Comparison of ENCODE assay signal across 8 mouse cellular contexts in the genomic region with DNA sequence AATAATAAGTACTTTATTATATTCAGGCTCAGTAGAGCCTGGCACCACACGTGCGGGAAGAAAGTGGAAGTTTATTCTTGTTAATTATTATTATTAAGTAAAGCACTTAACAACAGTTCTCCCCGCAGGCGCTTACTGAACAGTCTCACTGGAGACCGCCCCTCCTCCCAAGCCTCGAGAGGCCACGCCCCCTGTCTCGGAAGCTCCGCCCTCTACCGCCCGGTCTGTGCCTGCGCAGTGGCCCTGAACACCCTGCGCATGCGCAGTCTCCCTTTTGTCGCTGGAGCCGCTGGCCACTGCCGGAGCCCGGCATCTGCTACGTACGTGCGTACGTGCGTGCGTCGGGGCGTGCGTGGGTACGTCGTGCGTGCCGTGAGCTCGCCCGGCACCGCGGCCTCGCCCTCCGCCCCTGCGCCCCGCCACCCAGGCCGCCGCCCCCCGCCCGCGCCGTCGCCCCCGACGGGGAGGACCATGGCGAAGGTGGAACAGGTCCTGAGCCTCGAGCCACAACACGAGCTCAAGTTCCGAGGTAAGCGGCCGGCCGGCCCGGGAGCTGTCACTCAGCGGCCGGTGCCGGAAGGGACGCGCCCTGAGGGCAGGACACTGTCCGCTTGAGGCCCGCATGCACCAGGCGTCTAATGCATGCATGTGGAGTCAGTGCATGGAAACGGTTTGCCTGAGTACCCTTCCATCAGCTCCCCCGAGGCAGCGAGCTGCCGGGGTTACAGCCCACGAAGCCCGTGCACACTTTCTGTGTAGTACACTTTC. TPM values are rescaled to one million over a fixed set of nuclear protein-coding genes. Genes with fewer than 3 reads are reported as not detected.
A peak's percentile ranks its signal among the peaks of the same experiment; 100 is the strongest.
DNase-seq lines count a peak whose midpoint lies in the region; ATAC-seq lines count a peak whose summit lies in the region.

A gene (plus strand): TSS at position 290 of the 768 bp plus-strand sequence.

- ATAC-seq in megakaryocyte progenitor cell, adult 5-6 weeks (replicated peaks; ENCODE audit: poor library complexity), result peak; percentile 86

- peak; percentile 99 for DNase-seq in adipocyte (ENCODE audit: low spot score)
- DNase-seq in embryo, embryonic 10 days (ENCODE audit: low spot score), result peak; percentile 100
- peak; percentile 100 for DNase-seq in gastrocnemius, postnatal 10 days
- DNase-seq in induced T-regulatory cell, adult 2 months (ENCODE audit: low read depth), result peak; percentile 99
- DNase-seq in left cerebral cortex, adult 9 months (ENCODE audit: low spot score in 2 of 2), result peak; percentile 96 to 98
- peak; percentile 100 for DNase-seq in right cerebral cortex, postnatal 14 days
- peak; percentile 99 to 100 for DNase-seq in urinary bladder, postnatal 36 days (ENCODE audit: low spot score in 2 of 2)

RNA-seq across cellular contexts. Expression of the gene that starts here (rescaled TPM):
- total RNA-seq in gastrocnemius, postnatal 10 days (2021), result 100 to 1,000 TPM; 150 to 160 TPM
- 8.1 and 9.1 TPM in 2 replicates for total RNA-seq in megakaryocyte progenitor cell, adult 5-6 weeks (2015)
- 62.1 and 62.5 TPM in 2 replicates for total RNA-seq in megakaryocyte progenitor cell, adult 5-6 weeks (2017)

Comparison
In these comparisons a context has a peak if more than half of its experiments do, and no peak if none do; other contexts are left out.
1. Peak in every context shown above with its lines: DNase-seq and ATAC-seq.